Mouse (Mus musculus) bone marrow macrophage, adult 2 months (primary cell): ENCODE results near the gene Arg2.

Experiments
- CTCF ChIP-seq: IDR thresholded peaks from 2 replicates; pipeline ENCODE4 v1.5.1; 2012; ENCODE audit warnings: low read depth, mild to moderate bottlenecking, low read length, moderate library complexity
- POLR2A ChIP-seq: IDR thresholded peaks from 2 replicates; pipeline ENCODE4 v1.6.1; 2012; ENCODE audit warnings: mild to moderate bottlenecking, low read depth, low read length, borderline replicate concordance

- no peak for TF ChIP-seq CTCF
- TF ChIP-seq POLR2A = no peak
Measured at GRCm38 (mm10) chr12:79139417-79139816, 8.8 kb downstream of the Arg2 start.
